Mouse (Mus musculus) embryonic facial prominence, embryonic 11.5 days (tissue): ENCODE results near the gene Necab3. TPM values are rescaled to one million over a fixed set of nuclear protein-coding genes. Genes with fewer than 3 reads are reported as not detected.

ENCODE experiments used
- ATAC-seq: fragments of 200-750 bp; cut with Nextera tagmentation; replicated peaks from 2 replicates; pipeline ENCODE4 v1.8.0; 2017; ENCODE audit warnings: low read depth; ENCODE audit not compliant: insufficient number of reproducible peaks, low FRiP score, low TSS enrichment
- DNase-seq: peaks from one replicate; pipeline ENCODE4 v3.0.0-alpha.2; 2015; ENCODE audit warnings: low spot score
- H3K27ac ChIP-seq: fragments of 300-500 bp; sonication (generic); replicated peaks from 2 replicates; pipeline ENCODE4 v1.5.1; 2014; ENCODE audit warnings: mild to moderate bottlenecking, low read depth, low read length, control low read depth
- H3K27me3 ChIP-seq: fragments of 300-500 bp; sonication (generic); 2 replicates; pipeline ENCODE4 v1.6.1; 2014; ENCODE audit warnings: mild to moderate bottlenecking, low read length, moderate library complexity, mixed read lengths; ENCODE audit not compliant: control insufficient read depth, insufficient read depth
- H3K36me3 ChIP-seq: fragments of 300-500 bp; sonication (generic); replicated peaks from 2 replicates; pipeline ENCODE4 v1.6.1; 2014; ENCODE audit warnings: low read depth, mild to moderate bottlenecking, low read length, moderate library complexity, mixed read lengths; ENCODE audit not compliant: control insufficient read depth, insufficient read depth
- H3K4me1 ChIP-seq: fragments of 300-500 bp; sonication (generic); 2 replicates; pipeline ENCODE4 v1.6.1; 2014; ENCODE audit warnings: low read length, mixed read lengths; ENCODE audit not compliant: control insufficient read depth, insufficient read depth
- H3K4me2 ChIP-seq: fragments of 300-500 bp; sonication (generic); 2 replicates; pipeline ENCODE4 v1.6.1; 2014; ENCODE audit warnings: low read depth, mild to moderate bottlenecking, control low read depth, low read length, moderate library complexity
- H3K4me3 ChIP-seq: fragments of 300-500 bp; sonication (generic); 2 replicates; pipeline ENCODE4 v1.5.1; 2014; ENCODE audit warnings: low read depth, low read length, control low read depth
- H3K9ac ChIP-seq: fragments of 300-500 bp; sonication (generic); replicated peaks from 2 replicates; pipeline ENCODE4 v1.6.1; 2014; ENCODE audit warnings: mild to moderate bottlenecking, control low read depth, low read length
- H3K9me3 ChIP-seq: fragments of 300-500 bp; sonication (generic); replicated peaks from 2 replicates; pipeline ENCODE4 v1.6.1; 2016; ENCODE audit warnings: mild to moderate bottlenecking, low read length, inconsistent platforms, mixed read lengths; ENCODE audit not compliant: control insufficient read depth
- WGBS: fragments of 180-500 bp; shearing (Covaris S2); extraction: QIAGEN DNeasy Blood & Tissue Kit; methylation state at CpG from one replicate; pipeline ENCODE4 v1.1.7; 2014; 5-methylcytosine and 5-hydroxymethylcytosine counted together
- polyA plus RNA-seq: library from polyadenylated mRNA; unstranded; fragments of >200 nt; fragmentation: Nextera tagmentation; extraction: Ambion mirVana; gene quantifications from 2 replicates; pipeline ENCODE4 v1.2.1, GENCODE M21; 2014

Gene Necab3
- polyA plus RNA-seq, 1 experiment from 2014 or later: 1.7 TPM

DNA sequence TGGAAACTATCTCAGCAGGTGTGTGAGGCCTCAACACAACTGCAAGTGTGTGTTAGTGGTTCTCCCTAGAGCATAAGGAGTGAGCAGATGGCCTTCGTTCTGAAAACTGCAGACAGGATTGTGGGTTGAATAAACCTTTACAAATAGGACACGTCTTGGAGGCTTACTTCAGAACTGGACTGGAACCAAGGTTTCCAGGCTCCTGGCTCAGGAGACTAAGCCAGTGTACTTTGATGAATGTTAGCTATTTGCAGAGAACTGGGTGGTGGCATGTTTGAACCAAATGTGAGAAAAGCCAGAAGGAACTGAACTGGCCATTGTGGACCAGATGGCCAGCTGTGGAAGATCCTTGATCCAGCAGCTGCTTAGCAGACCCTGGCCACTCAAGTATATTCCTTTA lies 20.4 kb downstream of the Necab3 start:
- 75% methylated on average over 2 of the region's 2 CpGs for WGBS
- ATAC-seq: no peak
- no peaks in the 10 kb centered on the region for H3K27me3 ChIP-seq
- DNase-seq: no peak
- H3K9me3 ChIP-seq: no peaks in the 10 kb centered on the region
- H3K4me1 ChIP-seq: no peaks in the 10 kb centered on the region
- H3K9ac ChIP-seq: no peak overlapping the region
- H3K27ac ChIP-seq: no peak overlapping the region
- peaks cover 8% of the 10 kb centered on the region; the same call in 1 of the 2 replicates for H3K36me3 ChIP-seq
- H3K4me2 ChIP-seq: no peak overlapping the region
- H3K4me3 ChIP-seq: no peak overlapping the region

DNA sequence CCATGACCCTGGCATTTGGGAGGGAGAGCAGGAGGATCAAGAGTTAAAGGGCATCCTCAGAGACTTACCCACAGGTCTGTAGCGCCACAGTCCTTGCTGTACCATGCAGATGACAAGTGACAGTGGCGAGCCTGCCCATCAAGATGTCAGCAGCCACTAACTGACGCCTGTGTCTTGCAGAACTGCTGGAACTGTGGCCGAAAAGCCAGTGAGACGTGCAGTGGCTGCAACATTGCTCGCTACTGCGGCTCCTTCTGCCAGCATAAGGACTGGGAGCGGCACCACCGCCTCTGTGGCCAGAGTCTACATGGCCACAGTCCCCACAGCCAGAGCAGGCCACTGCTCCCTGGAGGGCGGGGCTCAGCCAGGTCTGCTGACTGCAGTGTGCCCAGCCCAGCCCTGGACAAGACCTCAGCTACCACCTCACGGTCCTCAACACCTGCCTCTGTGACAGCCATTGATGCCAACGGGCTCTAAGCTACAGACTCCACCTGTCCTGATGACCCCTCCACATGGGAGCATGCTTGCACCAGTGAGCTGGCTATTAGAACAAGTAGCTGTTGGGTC lies 23.9 kb downstream of the Necab3 start:
- Histone ChIP-seq H3K4me1 (no peaks in the 10 kb centered on the region), H3K9me3 (no peaks in the 10 kb centered on the region), H3K9ac (no peak overlapping the region), H3K27me3 (no peaks in the 10 kb centered on the region), H3K4me3 (no peak overlapping the region), H3K36me3 (peaks cover 8% of the 10 kb centered on the region; the same call in 1 of the 2 replicates), H3K4me2 (no peak overlapping the region), H3K27ac (no peak overlapping the region)
- 94% methylated on average over 12 of the region's 12 CpGs for WGBS
- no peak for ATAC-seq
- DNase-seq: no peak

DNA sequence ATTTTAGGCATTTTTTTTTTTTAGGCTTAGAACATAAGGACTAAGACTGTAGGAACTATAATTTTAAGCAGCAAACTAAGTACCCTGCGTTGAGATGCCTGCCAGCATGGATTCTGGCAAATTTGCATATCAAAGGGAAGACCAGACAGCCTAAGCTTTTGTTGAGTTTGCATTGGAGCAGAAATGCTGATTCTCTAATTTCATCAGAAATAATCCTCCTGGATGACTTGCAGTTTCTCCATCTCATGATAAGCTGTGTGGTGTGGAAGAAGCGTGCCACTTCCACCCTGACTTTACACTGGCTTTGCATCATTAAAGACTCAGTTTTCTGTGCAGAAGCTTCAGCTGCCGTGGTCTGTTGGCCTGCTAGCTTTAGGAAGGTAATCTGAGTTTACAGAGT lies 25.8 kb downstream of the Necab3 start:
- H3K4me3 ChIP-seq: no peak overlapping the region
- H3K9me3 ChIP-seq: no peaks in the 10 kb centered on the region
- H3K27me3 ChIP-seq: no peaks in the 10 kb centered on the region
- 68% methylated on average over 3 of the region's 3 CpGs for WGBS
- no peaks in the 10 kb centered on the region for H3K4me1 ChIP-seq
- no peak overlapping the region for H3K27ac ChIP-seq
- no peak overlapping the region for H3K9ac ChIP-seq
- H3K4me2 ChIP-seq: no peak overlapping the region
- no peak for ATAC-seq
- peaks cover 11% of the 10 kb centered on the region for H3K36me3 ChIP-seq
- no peak for DNase-seq

- peaks cover 3% of the 10 kb centered on the region for H3K36me3 ChIP-seq
- H3K27ac ChIP-seq: no peak overlapping the region
- DNase-seq (no peak), ATAC-seq (no peak)
- H3K9me3 ChIP-seq: no peaks in the 10 kb centered on the region
- no peaks in the 10 kb centered on the region for H3K27me3 ChIP-seq
- H3K9ac ChIP-seq: no peak overlapping the region
- no peak overlapping the region for H3K4me2 ChIP-seq
- no peaks in the 10 kb centered on the region for H3K4me1 ChIP-seq
- WGBS: 83% methylated on average over 3 of the region's 3 CpGs
- no peak overlapping the region for H3K4me3 ChIP-seq
These were observed 32.2 kb downstream of the Necab3 start for GRCm38 (mm10) chr2:154526531-154526930.

DNA sequence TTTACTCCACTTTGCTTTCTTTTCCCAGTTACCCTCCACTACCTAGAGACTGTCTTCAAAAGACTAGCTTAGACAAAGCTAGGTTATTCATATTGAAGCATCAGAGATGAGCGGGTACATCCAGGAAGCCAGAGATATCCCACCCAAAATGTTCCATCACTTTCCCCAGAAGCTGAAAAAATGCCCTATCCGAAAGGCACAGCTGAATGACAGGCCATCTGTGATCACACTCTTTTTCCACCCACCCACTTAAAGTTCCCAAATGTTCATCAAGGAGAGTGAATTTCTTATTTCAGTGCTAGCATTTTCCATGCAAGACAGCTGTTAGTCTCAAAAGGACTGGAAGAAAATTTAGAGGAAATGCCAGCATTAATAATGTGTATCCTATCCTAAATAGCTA lies 33.4 kb downstream of the Necab3 start:
- H3K4me1 ChIP-seq: no peaks in the 10 kb centered on the region
- H3K27me3 ChIP-seq: no peaks in the 10 kb centered on the region
- H3K9ac ChIP-seq: no peak overlapping the region
- no peak overlapping the region for H3K27ac ChIP-seq
- WGBS: 92% methylated on average over 2 of the region's 2 CpGs
- no peak overlapping the region for H3K4me2 ChIP-seq
- no peak for ATAC-seq
- H3K36me3 ChIP-seq: peaks cover 3% of the 10 kb centered on the region
- no peak overlapping the region for H3K4me3 ChIP-seq
- DNase-seq: no peak
- no peaks in the 10 kb centered on the region for H3K9me3 ChIP-seq

- Histone ChIP-seq H3K9ac (no peak overlapping the region), H3K36me3 (no peaks in the 10 kb centered on the region; the same call in 1 of the 2 replicates), H3K27me3 (no peaks in the 10 kb centered on the region), H3K4me3 (no peak overlapping the region), H3K4me1 (no peaks in the 10 kb centered on the region), H3K4me2 (no peak overlapping the region), H3K9me3 (no peaks in the 10 kb centered on the region), H3K27ac (no peak overlapping the region)
- no peak for DNase-seq
- 89% methylated on average over 5 of the region's 5 CpGs for WGBS
- ATAC-seq: no peak
These were observed 36.4 kb downstream of the Necab3 start for GRCm38 (mm10) chr2:154522334-154522733.

- no peaks in the 10 kb centered on the region for H3K27me3 ChIP-seq
- H3K9ac ChIP-seq: no peak overlapping the region
- H3K36me3 ChIP-seq: no peaks in the 10 kb centered on the region; the same call in 1 of the 2 replicates
- H3K27ac ChIP-seq: no peak overlapping the region
- ATAC-seq: no peak
- no peaks in the 10 kb centered on the region for H3K4me1 ChIP-seq
- DNase-seq: no peak
- no peak overlapping the region for H3K4me2 ChIP-seq
- no peaks in the 10 kb centered on the region for H3K9me3 ChIP-seq
- H3K4me3 ChIP-seq: no peak overlapping the region
These were observed 37.2 kb downstream of the Necab3 start for GRCm38 (mm10) chr2:154521449-154521848.

GRCm38 (mm10) chr2:154517424-154517823 lies 41.3 kb downstream of the Necab3 start:
- Histone ChIP-seq H3K4me2 (no peak overlapping the region), H3K4me1 (no peaks in the 10 kb centered on the region), H3K27ac (no peak overlapping the region), H3K9ac (no peak overlapping the region), H3K36me3 (no peaks in the 10 kb centered on the region; the same call in 1 of the 2 replicates), H3K4me3 (no peak overlapping the region), H3K9me3 (no peaks in the 10 kb centered on the region), H3K27me3 (no peaks in the 10 kb centered on the region)
- WGBS: 94% methylated on average over 5 of the region's 5 CpGs
- no peak for ATAC-seq
- DNase-seq: no peak
